Mouse (Mus musculus) thymus, postnatal 4 days (tissue): Measurements from ENCODE around the gene Olfr776.
"Not testable (repeated sequence)": the region's sequence is repeated elsewhere in the genome, so short reads cannot be mapped to it uniquely, and the experiment has no call there.

ENCODE experiments used
- DNase-seq: peaks from one replicate; pipeline ENCODE4 v3.0.0; 2021

Olfr776 gene

DNA sequence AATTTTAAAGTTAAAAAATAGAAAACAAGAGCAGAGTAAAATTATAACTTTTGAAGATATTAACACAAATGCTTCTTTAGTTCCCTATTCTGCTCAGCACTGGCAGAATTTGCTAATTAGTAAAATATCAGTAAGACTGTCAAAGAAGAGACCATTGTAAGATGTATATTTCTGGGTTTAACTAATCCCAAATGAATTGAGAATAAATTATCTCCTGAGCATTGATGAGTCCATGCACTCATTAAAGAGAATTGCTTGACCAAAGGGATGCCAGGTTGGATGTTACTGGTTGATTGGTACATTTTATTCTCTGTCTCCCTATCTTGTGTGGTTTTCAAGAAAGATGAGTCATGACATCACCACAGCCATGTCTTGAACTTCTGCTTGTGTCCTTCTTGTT is at the start of gene Olfr776:
Gene Olfr776, plus strand, starts transcription at position 301 of the 400 bp plus-strand sequence.
- DNase-seq: no peak

DNA sequence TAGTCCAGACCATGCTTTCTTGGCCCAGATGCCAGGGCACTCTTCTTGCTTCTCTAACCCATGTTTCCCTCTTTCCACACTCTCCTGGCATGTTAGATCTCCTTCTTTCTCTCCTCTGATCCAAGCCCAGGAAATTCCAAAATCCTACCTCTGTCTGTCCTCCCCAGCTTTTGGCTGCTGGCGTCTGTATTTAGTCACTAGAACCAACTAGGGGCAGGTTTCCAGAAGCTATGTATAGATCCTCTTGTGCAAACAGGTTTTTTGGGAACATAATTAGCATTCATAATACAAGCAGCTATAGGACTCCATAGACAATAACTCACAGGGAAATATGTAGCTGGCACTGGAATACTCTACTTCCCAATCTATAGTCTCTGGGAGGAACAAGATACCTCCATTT is 28.2 kb upstream of the Olfr776 start:
- no peak for DNase-seq

DNA sequence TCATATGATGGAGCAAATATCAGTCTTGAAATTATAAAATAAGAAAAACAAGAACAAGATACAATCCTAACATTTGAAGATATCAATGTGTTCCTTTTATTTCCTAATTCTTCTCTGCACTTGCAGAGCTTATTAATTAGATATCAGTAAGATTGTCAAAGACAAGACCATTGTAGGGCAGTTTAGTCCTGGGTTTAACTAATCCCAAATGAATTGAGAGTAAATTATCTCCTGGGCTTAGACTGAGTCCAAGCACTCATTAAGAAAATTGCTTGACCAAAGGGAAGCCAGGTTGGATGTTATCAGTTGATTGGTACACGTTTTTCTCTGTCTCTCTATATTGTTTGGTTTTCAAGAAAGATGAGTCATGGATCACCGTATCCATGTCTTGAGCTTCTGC is 23.0 kb upstream of the Olfr776 start, which contains the start of gene Olfr774:
Gene Olfr774, plus strand, starts transcription at position 301 of the 400 bp plus-strand sequence.
- no peak for DNase-seq

DNA sequence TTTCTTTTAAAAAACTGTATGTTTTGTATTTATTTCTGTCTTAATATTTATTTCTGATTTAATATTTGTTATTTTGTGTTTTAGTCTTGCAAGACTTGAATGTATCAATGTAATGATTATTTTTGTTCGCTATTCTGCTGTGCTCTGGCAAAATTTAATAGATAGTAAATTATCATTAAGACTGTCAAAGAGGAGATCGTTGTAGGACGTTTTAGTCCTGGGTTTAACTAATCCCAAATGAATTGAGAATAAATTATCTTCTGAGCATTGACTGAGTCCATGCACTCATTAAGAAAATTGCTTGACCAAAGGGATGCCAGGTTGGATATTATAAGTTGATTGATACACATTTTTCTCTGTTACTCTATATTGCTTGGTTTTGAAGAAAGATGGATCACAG is 10.8 kb upstream of the Olfr776 start, which contains the start of gene Olfr775:
Gene Olfr775, plus strand, starts transcription at position 301 of the 400 bp plus-strand sequence.
- DNase-seq: no peak

DNA sequence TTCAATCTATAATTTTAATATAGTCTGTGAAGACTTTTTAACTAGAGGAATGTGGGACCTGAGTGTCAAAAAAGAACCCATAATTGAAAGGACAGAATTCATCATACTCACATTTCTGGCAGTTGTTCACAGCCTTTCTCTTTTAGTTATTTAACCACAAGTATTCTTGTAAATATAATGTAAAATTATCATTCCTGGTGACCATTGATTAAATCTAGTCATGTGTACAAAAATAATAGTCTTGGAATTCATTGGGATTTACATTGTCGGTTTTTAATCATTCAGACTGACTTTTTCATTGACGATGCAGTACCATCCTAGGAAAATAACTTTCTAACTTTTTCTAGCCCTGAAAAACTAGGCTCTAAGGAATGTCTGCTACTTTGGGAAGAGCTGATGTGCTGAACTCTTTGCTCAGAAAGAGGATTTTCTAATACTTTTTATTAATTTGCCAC is 12.2 kb downstream of the Olfr776 start, which contains the start of gene Olfr777:
Gene Olfr777, minus strand, starts transcription at position 405 of the 455 bp plus-strand sequence.
- no peak for DNase-seq

DNA sequence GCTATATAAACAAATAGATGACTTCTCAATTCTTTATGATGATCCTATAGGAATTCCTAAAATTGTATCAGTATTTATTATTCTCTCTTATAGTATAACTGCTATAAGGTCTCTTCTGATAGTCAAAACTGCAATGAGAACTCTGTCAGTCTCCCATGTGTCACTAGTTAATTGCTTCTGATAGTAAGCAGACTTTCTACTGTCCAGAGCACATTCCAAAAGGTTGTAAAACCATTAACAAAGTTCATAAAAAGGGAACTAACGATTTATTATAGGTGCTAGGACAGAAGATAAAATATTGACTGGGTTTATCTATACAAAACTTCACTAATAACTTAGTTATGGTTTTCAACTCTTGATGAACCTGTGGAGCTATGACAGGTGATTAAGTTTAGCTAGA is 54.0 kb downstream of the Olfr776 start:
- DNase-seq: not testable (repeated sequence)

DNA sequence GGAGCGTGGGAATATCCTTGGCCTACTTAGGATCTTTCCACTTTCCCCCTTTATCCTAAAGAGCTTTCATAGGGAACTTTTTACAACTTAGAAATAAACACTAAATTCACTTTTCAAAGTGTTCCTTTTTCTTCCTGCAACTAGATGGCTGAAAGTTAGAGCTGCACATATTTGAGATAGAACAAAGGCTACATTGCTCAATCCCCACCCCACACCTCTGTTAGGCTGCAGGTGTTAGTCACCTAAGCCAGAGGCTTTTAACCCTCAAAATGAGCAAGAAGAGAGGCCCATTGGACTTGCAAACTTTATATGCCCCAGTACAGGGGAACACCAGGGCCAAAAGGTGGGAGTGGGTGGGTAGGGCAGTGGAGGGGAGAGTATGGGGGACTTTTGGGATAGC is 54.6 kb downstream of the Olfr776 start:
- not testable (repeated sequence) for DNase-seq
